Mouse (Mus musculus) midbrain, postnatal 0 days (tissue): ENCODE measurements around the gene Ssrp1. TPM values are rescaled to one million over a fixed set of nuclear protein-coding genes. Genes with fewer than 3 reads are reported as not detected.

ENCODE experiments used
- ATAC-seq: fragments of 200-750 bp; cut with Nextera tagmentation; 2 replicates; pipeline ENCODE4 v1.8.0; 2017; ENCODE audit warnings: moderate number of reproducible peaks, mild to moderate bottlenecking, moderate TSS enrichment, moderate library complexity; ENCODE audit not compliant: low FRiP score
- DNase-seq: peaks from one replicate; pipeline ENCODE4 v3.0.0-alpha.2; 2015; ENCODE audit warnings: low spot score
- H3K27ac ChIP-seq: fragments of 300-500 bp; sonication (generic); 2 replicates; pipeline ENCODE4 v1.5.1; 2014; ENCODE audit warnings: low read depth, mild to moderate bottlenecking, low read length, mixed read lengths
- H3K27me3 ChIP-seq: fragments of 300-500 bp; sonication (generic); 2 replicates; pipeline ENCODE4 v1.6.1; 2014; ENCODE audit warnings: low read length, control low read depth, mixed read lengths; ENCODE audit not compliant: insufficient read depth
- H3K36me3 ChIP-seq: fragments of 300-500 bp; sonication (generic); 2 replicates; pipeline ENCODE4 v1.6.1; 2014; ENCODE audit warnings: low read length, control low read depth, mixed read lengths; ENCODE audit not compliant: insufficient read depth
- H3K4me1 ChIP-seq: fragments of 300-500 bp; sonication (generic); 2 replicates; pipeline ENCODE4 v1.6.1; 2014; ENCODE audit warnings: mild to moderate bottlenecking, control low read depth, antibody characterized with exemption, low read length, mixed read lengths; ENCODE audit not compliant: insufficient read depth
- H3K4me2 ChIP-seq: fragments of 300-500 bp; sonication (generic); 2 replicates; pipeline ENCODE4 v1.6.1; 2014; ENCODE audit warnings: low read depth, mild to moderate bottlenecking, low read length, mixed read lengths; ENCODE audit not compliant: poor library complexity, severe bottlenecking
- H3K4me3 ChIP-seq: fragments of 300-500 bp; sonication (generic); 2 replicates; pipeline ENCODE4 v1.5.1; 2014; ENCODE audit warnings: low read depth, mild to moderate bottlenecking, low read length, moderate library complexity
- H3K9ac ChIP-seq: fragments of 300-500 bp; sonication (generic); replicated peaks from 2 replicates; pipeline ENCODE4 v1.6.1; 2014; ENCODE audit warnings: mild to moderate bottlenecking, low read length, moderate library complexity, mixed read lengths; ENCODE audit not compliant: poor library complexity, severe bottlenecking
- H3K9me3 ChIP-seq: fragments of 300-500 bp; sonication (generic); 2 replicates; pipeline ENCODE4 v1.6.1; 2016; ENCODE audit warnings: low read length, control low read depth
- CTCF ChIP-seq: IDR thresholded peaks from 2 replicates; pipeline ENCODE4 v1.5.1; 2016; ENCODE audit warnings: antibody characterized with exemption, mild to moderate bottlenecking
- WGBS: fragments of 180-500 bp; shearing (Covaris S2); extraction: QIAGEN DNeasy Blood & Tissue Kit; methylation state at CpG from one replicate; pipeline ENCODE4 v1.1.7; 2014; 5-methylcytosine and 5-hydroxymethylcytosine counted together
- polyA plus RNA-seq: library from polyadenylated mRNA; unstranded; fragments of >200 nt; fragmentation: Nextera tagmentation; extraction: Ambion mirVana; gene quantifications from 2 replicates; pipeline ENCODE4 v1.2.1, GENCODE M21; 2015
- total RNA-seq: library from RNA; depleted of rRNA; stranded (reverse); fragments of >200 nt; gene quantifications from 2 replicates; pipeline ENCODE4 v1.2.3, GENCODE M21; 2014

The Ssrp1 gene
- total and polyA plus RNA-seq, 2 experiments from 2014 or later: 123 to 153 TPM

DNA sequence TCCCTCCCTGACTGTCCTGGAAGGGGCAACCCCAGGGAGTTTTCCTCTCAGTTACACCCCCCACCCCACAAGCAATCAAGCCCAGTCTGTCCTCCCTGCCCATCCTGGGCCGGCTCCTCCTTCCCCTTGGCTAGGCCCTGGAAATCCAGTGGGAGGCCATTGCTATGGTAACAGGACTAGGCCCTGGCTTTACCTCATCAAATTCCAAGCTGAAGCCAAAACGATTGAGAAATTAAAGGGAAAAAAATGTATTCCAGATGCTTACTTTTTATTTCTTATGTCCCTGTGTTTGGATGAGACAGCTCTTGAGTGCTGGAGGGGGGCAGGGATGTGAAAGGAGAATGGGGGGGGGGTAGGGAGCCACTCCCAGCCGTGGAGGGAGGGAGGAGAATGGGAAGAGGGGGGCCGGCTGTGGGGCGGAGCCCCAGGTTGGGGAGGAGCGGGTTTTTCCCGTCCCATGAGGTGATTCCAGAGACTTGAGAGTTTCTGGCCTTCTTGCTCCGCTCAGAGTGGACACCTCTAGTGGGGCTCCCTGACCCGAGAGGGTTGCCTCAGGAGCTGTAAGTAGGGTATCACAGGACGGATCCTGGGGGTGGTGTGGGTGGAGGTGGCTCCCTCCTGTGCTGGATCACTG lies 13.1 kb downstream of the Ssrp1 start:
- H3K27me3 ChIP-seq: no peaks in the 10 kb centered on the region
- peaks cover 11% of the 10 kb centered on the region; the same call in 1 of the 2 replicates for H3K4me1 ChIP-seq
- peak overlapping the region; percentile 38; the same call in 1 of the 2 replicates for H3K27ac ChIP-seq
- 4% methylated on average over 10 of the region's 10 CpGs for WGBS
- no peak for ATAC-seq
- H3K9ac ChIP-seq: peak overlapping the region; percentile 46; the same call in 1 of the 2 replicates
- H3K9me3 ChIP-seq: no peaks in the 10 kb centered on the region
- peak overlapping the region; percentile 72 for H3K4me2 ChIP-seq
- peaks cover 44% of the 10 kb centered on the region for H3K36me3 ChIP-seq
- H3K4me3 ChIP-seq: peak overlapping the region; percentile 20
- peak; percentile 83 for DNase-seq
- no peak for TF ChIP-seq CTCF

DNA sequence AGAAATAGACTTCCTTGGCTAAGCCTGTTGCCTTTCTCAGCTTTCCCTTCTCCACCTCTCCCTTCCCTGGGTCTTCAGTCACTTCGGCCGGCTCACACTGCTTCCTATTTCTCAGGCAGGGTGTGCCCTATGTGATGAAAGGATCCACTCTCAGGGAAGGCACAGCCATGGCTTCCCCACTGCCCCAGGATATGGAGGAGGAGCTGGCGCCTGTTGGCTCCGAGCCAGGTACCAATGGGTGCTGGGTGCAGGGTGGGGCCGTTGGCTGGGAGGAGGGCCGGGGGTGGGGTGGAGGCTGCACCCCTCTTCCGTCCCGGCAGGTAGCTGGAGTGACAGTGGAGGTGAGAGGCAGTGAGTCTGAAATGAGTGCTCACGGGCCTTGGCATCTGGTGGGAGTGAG lies 13.7 kb downstream of the Ssrp1 start:
- H3K27me3 ChIP-seq: no peaks in the 10 kb centered on the region
- peaks cover 44% of the 10 kb centered on the region for H3K36me3 ChIP-seq
- peak overlapping the region; percentile 20 for H3K4me3 ChIP-seq
- no peak overlapping the region for H3K9ac ChIP-seq
- ATAC-seq (no peak), DNase-seq (no peak)
- H3K9me3 ChIP-seq: no peaks in the 10 kb centered on the region
- 58% methylated on average over 9 of the region's 9 CpGs for WGBS
- TF ChIP-seq CTCF: no peak
- 0 out of 2 replicates have a peak overlapping the region, but pooled peaks have one; percentile 38 for H3K27ac ChIP-seq
- H3K4me2 ChIP-seq: peak overlapping the region; percentile 72
- peaks cover 11% of the 10 kb centered on the region; the same call in 1 of the 2 replicates for H3K4me1 ChIP-seq

GRCm38 (mm10) chr2:85053192-85053816 lies 16.3 kb downstream of the Ssrp1 start:
- 87% methylated on average over 5 of the region's 5 CpGs for WGBS
- H3K4me3 ChIP-seq: no peak overlapping the region
- peaks cover 11% of the 10 kb centered on the region; the same call in 1 of the 2 replicates for H3K4me1 ChIP-seq
- no peak for DNase-seq
- H3K36me3 ChIP-seq: peaks cover 54% of the 10 kb centered on the region
- no peak for ATAC-seq
- no peak for TF ChIP-seq CTCF
- no peak overlapping the region for H3K4me2 ChIP-seq
- H3K27me3 ChIP-seq: no peaks in the 10 kb centered on the region
- no peak overlapping the region for H3K9ac ChIP-seq
- no peaks in the 10 kb centered on the region for H3K9me3 ChIP-seq
- no peak overlapping the region for H3K27ac ChIP-seq

DNA sequence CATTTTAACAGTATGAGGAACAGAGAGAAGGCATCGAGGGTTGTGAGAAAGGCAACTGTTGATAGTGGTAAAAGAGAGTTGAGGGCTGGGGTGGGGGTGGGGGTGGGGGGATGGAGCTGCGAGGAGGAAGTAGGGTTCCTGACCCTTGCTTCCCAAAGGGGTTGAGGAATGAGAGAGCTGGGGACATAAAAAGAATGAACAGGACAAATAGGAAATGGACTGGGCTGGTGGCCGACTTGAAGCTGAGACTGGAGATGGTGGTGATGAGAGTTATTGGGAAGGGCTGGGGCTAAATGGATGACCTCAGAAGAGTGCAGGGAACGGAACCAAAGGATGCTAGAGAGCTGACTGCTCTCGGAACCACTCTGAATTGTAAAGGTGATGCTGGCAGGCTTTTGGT lies 19.7 kb downstream of the Ssrp1 start:
- DNase-seq (no peak), ATAC-seq (no peak)
- Histone ChIP-seq H3K4me1 (no peaks in the 10 kb centered on the region), H3K36me3 (peaks cover 73% of the 10 kb centered on the region), H3K27me3 (no peaks in the 10 kb centered on the region), H3K9me3 (no peaks in the 10 kb centered on the region), H3K4me2 (no peak overlapping the region), H3K27ac (no peak overlapping the region), H3K9ac (no peak overlapping the region), H3K4me3 (no peak overlapping the region)
- 81% methylated on average over 5 of the region's 5 CpGs for WGBS
- no peak for TF ChIP-seq CTCF

DNA sequence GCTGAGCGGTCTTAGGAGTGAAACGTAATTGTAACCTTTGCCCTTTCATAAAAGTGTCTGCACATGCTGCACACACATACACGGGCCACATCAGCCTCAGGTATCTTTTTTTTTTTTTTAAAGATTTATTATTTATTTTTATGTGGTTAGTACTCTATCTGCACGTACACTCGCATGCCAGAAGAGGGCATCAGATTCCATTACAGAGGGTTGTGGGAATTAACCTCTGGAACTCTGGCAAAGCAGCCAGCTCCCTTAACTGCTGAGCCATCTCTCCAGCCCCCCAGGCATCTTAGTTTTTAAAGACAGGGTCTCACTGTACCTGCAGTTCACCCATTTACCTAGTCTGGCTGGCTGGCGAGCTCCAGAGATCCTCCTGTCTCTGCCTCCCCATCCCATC lies 22.6 kb downstream of the Ssrp1 start:
- H3K36me3 ChIP-seq: peaks cover 80% of the 10 kb centered on the region
- no peaks in the 10 kb centered on the region for H3K9me3 ChIP-seq
- no peak overlapping the region for H3K4me2 ChIP-seq
- 96% methylated on average over 6 of the region's 6 CpGs for WGBS
- H3K4me3 ChIP-seq: no peak overlapping the region
- no peak for ATAC-seq
- no peak overlapping the region for H3K9ac ChIP-seq
- no peak overlapping the region for H3K27ac ChIP-seq
- TF ChIP-seq CTCF: no peak
- no peak for DNase-seq
- H3K27me3 ChIP-seq: no peaks in the 10 kb centered on the region
- no peaks in the 10 kb centered on the region for H3K4me1 ChIP-seq

- ATAC-seq (peak; percentile 38; the same call in 1 of the 2 replicates), DNase-seq (no peak)
- TF ChIP-seq CTCF: no peak
- no peak overlapping the region for H3K4me3 ChIP-seq
- WGBS: 30% methylated on average over 11 of the region's 11 CpGs
- no peaks in the 10 kb centered on the region for H3K4me1 ChIP-seq
- H3K4me2 ChIP-seq: peak overlapping the region; percentile 16; the same call in 1 of the 2 replicates
- H3K9ac ChIP-seq: 0 out of 2 replicates have a peak overlapping the region, but pooled peaks have one; percentile 24
- H3K27ac ChIP-seq: no peak overlapping the region
- no peaks in the 10 kb centered on the region for H3K9me3 ChIP-seq
- H3K36me3 ChIP-seq: peaks cover 71% of the 10 kb centered on the region
- H3K27me3 ChIP-seq: no peaks in the 10 kb centered on the region
Measured at GRCm38 (mm10) chr2:85060591-85061060, 23.6 kb downstream of the Ssrp1 start.
